Mouse (Mus musculus) splenic B cell, adult 2 months (primary cell): Measurements from ENCODE around the gene Tldc2.

ENCODE experiments used
- DNase-seq: peaks from one replicate; pipeline ENCODE4 v3.0.0-alpha.2; 2011; ENCODE audit warnings: low read depth, low spot score
- H3K27me3 ChIP-seq: 2 replicates; pipeline ENCODE4 v1.6.1; 2012; ENCODE audit warnings: mild to moderate bottlenecking, low read length, moderate library complexity, mixed read lengths; ENCODE audit not compliant: control insufficient read depth, poor library complexity, insufficient read depth, severe bottlenecking
- H3K36me3 ChIP-seq: 2 replicates; pipeline ENCODE4 v1.6.1; 2012; ENCODE audit warnings: mild to moderate bottlenecking, low read length, moderate library complexity, mixed read lengths; ENCODE audit not compliant: control insufficient read depth, poor library complexity, insufficient read depth, severe bottlenecking

Gene Tldc2

GRCm38 (mm10) chr2:157086796-157087195 lies at the start of gene Tldc2:
Gene Tldc2, plus strand, starts transcription at chr2:157087055.
- no peak for DNase-seq
- no peaks in the 10 kb centered on the region for H3K36me3 ChIP-seq
- H3K27me3 ChIP-seq, result no peaks in the 10 kb centered on the region

GRCm38 (mm10) chr2:157037303-157037702 lies 49.6 kb upstream of the Tldc2 start:
- Histone ChIP-seq H3K27me3 (no peaks in the 10 kb centered on the region), H3K36me3 (no peaks in the 10 kb centered on the region)
- DNase-seq, result no peak

- Histone ChIP-seq H3K36me3 (no peaks in the 10 kb centered on the region), H3K27me3 (no peaks in the 10 kb centered on the region)
- no peak for DNase-seq
Measured at GRCm38 (mm10) chr2:157039900-157040648, 46.8 kb upstream of the Tldc2 start.

- no peak for DNase-seq
- no peaks in the 10 kb centered on the region for H3K36me3 ChIP-seq
- H3K27me3 ChIP-seq, result no peaks in the 10 kb centered on the region
Measured at GRCm38 (mm10) chr2:157040649-157041046, 46.2 kb upstream of the Tldc2 start.

GRCm38 (mm10) chr2:157041421-157041820 lies 45.4 kb upstream of the Tldc2 start:
- Histone ChIP-seq H3K36me3 (no peaks in the 10 kb centered on the region), H3K27me3 (no peaks in the 10 kb centered on the region)
- DNase-seq, result no peak

- Histone ChIP-seq H3K36me3 (no peaks in the 10 kb centered on the region), H3K27me3 (no peaks in the 10 kb centered on the region)
- no peak for DNase-seq
Measured at GRCm38 (mm10) chr2:157043556-157043955, 43.3 kb upstream of the Tldc2 start.

GRCm38 (mm10) chr2:157043987-157044386 lies 42.9 kb upstream of the Tldc2 start:
- DNase-seq, result peak; percentile 28
- no peaks in the 10 kb centered on the region for H3K27me3 ChIP-seq
- no peaks in the 10 kb centered on the region for H3K36me3 ChIP-seq

GRCm38 (mm10) chr2:157045932-157046331 lies 40.9 kb upstream of the Tldc2 start:
- no peaks in the 10 kb centered on the region for H3K27me3 ChIP-seq
- no peak for DNase-seq

GRCm38 (mm10) chr2:157046956-157047355 lies 39.9 kb upstream of the Tldc2 start:
- Histone ChIP-seq H3K36me3 (no peaks in the 10 kb centered on the region), H3K27me3 (no peaks in the 10 kb centered on the region)
- DNase-seq, result no peak

More at GRCm38 (mm10) chr2:157045932-157046331, 40.9 kb upstream of the Tldc2 start:
- no peaks in the 10 kb centered on the region for H3K36me3 ChIP-seq

GRCm38 (mm10) chr2:157048395-157049181 lies 38.3 kb upstream of the Tldc2 start:
- no peaks in the 10 kb centered on the region for H3K27me3 ChIP-seq
- H3K36me3 ChIP-seq, result no peaks in the 10 kb centered on the region
- no peak for DNase-seq

GRCm38 (mm10) chr2:157049831-157050243 lies 37.0 kb upstream of the Tldc2 start:
- H3K27me3 ChIP-seq, result no peaks in the 10 kb centered on the region
- no peaks in the 10 kb centered on the region for H3K36me3 ChIP-seq
- no peak for DNase-seq

GRCm38 (mm10) chr2:157052448-157052847 lies 34.4 kb upstream of the Tldc2 start:
- DNase-seq, result no peak
- no peaks in the 10 kb centered on the region for H3K27me3 ChIP-seq
- H3K36me3 ChIP-seq, result no peaks in the 10 kb centered on the region

- H3K36me3 ChIP-seq, result no peaks in the 10 kb centered on the region
- no peaks in the 10 kb centered on the region for H3K27me3 ChIP-seq
- no peak for DNase-seq
Measured at GRCm38 (mm10) chr2:157053124-157053523, 33.7 kb upstream of the Tldc2 start.

GRCm38 (mm10) chr2:157053787-157054186 lies 33.1 kb upstream of the Tldc2 start:
- no peaks in the 10 kb centered on the region for H3K36me3 ChIP-seq
- no peaks in the 10 kb centered on the region for H3K27me3 ChIP-seq
- peak; percentile 23 for DNase-seq

GRCm38 (mm10) chr2:157054297-157054696 lies 32.6 kb upstream of the Tldc2 start:
- Histone ChIP-seq H3K27me3 (no peaks in the 10 kb centered on the region), H3K36me3 (no peaks in the 10 kb centered on the region)
- no peak for DNase-seq
